Mouse (Mus musculus) G1E (cell line): ENCODE results near the gene Mfap5.

Experiments used
- CTCF ChIP-seq: IDR thresholded peaks from 2 replicates; pipeline ENCODE4 v1.5.1; 2012; ENCODE audit warnings: low read depth, low read length, inconsistent platforms, mixed read lengths
- GATA1 ChIP-seq: IDR thresholded peaks from 2 replicates; pipeline ENCODE4 v1.6.1; 2012; ENCODE audit warnings: borderline replicate concordance, low read length, inconsistent platforms, mixed read lengths
- POLR2AphosphoS5 ChIP-seq: IDR thresholded peaks from 2 replicates; pipeline ENCODE4 v1.6.1; 2012; ENCODE audit warnings: low read depth, low read length, inconsistent platforms; ENCODE audit not compliant: insufficient replicate concordance
- TAL1 ChIP-seq: conservative IDR thresholded peaks from 2 replicates; pipeline ENCODE4 v1.6.1; 2012; ENCODE audit warnings: low read depth, low read length, inconsistent platforms, mixed read lengths

DNA sequence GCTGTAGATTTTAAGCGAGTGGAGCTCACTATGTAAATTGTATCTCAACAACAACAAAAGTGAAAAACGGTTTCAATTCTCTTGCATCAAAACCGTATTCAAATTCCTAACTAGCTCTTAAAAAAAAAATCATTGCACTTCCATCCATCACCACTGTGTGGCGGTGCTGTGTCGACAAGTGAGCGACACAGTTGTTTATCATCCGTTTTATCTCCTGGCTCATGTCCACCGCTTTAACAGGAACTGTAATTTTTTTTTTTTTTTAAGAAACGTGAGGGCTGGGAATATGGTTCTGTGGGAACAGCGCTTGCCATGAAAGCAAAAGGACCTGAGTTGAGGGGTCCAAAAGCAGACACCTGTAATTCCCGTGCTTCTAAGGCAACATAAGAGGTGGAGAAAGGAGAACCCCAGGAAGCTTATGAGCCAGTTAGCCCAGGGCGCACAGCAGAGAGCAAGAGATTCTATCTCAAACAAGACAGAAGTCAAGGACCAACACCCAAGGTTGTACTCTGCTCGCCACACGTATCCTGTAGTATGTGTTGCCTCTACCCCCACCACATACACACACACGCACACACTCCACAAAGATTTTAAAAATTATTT, 51.4 kb downstream of the Mfap5 start:
- TF ChIP-seq CTCF (peak; percentile 40; the same call in 1 of the 2 replicates), TAL1 (no peak), GATA1 (no peak), POLR2AphosphoS5 (no peak)
